Mouse (Mus musculus) ES-Bruce4 (cell line): ENCODE data around the gene Obp2b.

ENCODE experiments used
- CTCF ChIP-seq: IDR thresholded peaks from one replicate; pipeline ENCODE4 v1.8.1; 2011; ENCODE audit warnings: low read depth, low read length
- EP300 ChIP-seq: IDR thresholded peaks from 2 replicates; pipeline ENCODE4 v1.6.1; 2011; ENCODE audit warnings: low read depth, low read length; ENCODE audit not compliant: insufficient read depth
- POLR2A ChIP-seq: IDR thresholded peaks from one replicate; pipeline ENCODE4 v1.8.1; 2011; ENCODE audit warnings: low read length; ENCODE audit not compliant: insufficient read depth

GRCm38 (mm10) chr2:25706643-25707481, 29.9 kb upstream of the Obp2b start, which contains the start of gene Bmyc:
- TF ChIP-seq POLR2A (no peak), CTCF (peak; percentile 72), EP300 (no peak)
